Mouse (Mus musculus) macrophage (primary cell): ENCODE data around the gene Slc28a1. TPM values are rescaled to one million over a fixed set of nuclear protein-coding genes. Genes with fewer than 3 reads are reported as not detected.
"Not testable (repeated sequence)": the region's sequence is repeated elsewhere in the genome, so short reads cannot be mapped to it uniquely, and the experiment has no call there.

Experiments used
- H3K27ac ChIP-seq: fragments of 350-480 bp; formaldehyde crosslinking; 2 replicates; pipeline ENCODE4 v1.9.0; 2021
- H3K36me3 ChIP-seq: fragments of 350-480 bp; formaldehyde crosslinking; 2 replicates; pipeline ENCODE4 v1.9.0; 2021; ENCODE audit errors: inconsistent target
- H3K4me3 ChIP-seq: fragments of 350-480 bp; formaldehyde crosslinking; 2 replicates; pipeline ENCODE4 v1.9.0; 2021; ENCODE audit errors: inconsistent target
- H3K79me2 ChIP-seq: fragments of 350-480 bp; formaldehyde crosslinking; 2 replicates; pipeline ENCODE4 v1.9.0; 2021; ENCODE audit errors: inconsistent target
- WGBS: methylation state at CpG from one replicate; pipeline ENCODE4 v1.1.7; 2026; ENCODE audit warnings: inconsistent platforms; ENCODE audit not compliant: missing documents; 5-methylcytosine and 5-hydroxymethylcytosine counted together
- polyA plus RNA-seq: library from polyadenylated mRNA; stranded (reverse); fragments of 250-400 nt; gene quantifications from 3 replicates; pipeline ENCODE4 v1.2.4, GENCODE M21; 2018; ENCODE audit warnings: inconsistent platforms

Gene Slc28a1
- polyA plus RNA-seq, 1 experiment from 2014 or later, result not detected

GRCm38 (mm10) chr7:81167124-81167523 is 52.5 kb downstream of the Slc28a1 start:
- WGBS, result 25% methylated on average over 3 of the region's 3 CpGs
- no peak overlapping the region for H3K27ac ChIP-seq

GRCm38 (mm10) chr7:81169351-81169750 is 54.8 kb downstream of the Slc28a1 start:
- WGBS, result 92% methylated on average over 7 of the region's 7 CpGs

More at GRCm38 (mm10) chr7:81167124-81167523, 52.5 kb downstream of the Slc28a1 start:
- Histone ChIP-seq H3K36me3 (no peaks in the 10 kb centered on the region), H3K4me3 (no peak overlapping the region), H3K79me2 (no peaks in the 10 kb centered on the region)

GRCm38 (mm10) chr7:81173931-81174330 is 59.3 kb downstream of the Slc28a1 start:
- Histone ChIP-seq H3K4me3 (no peak overlapping the region), H3K36me3 (no peaks in the 10 kb centered on the region), H3K27ac (no peak overlapping the region), H3K79me2 (no peaks in the 10 kb centered on the region)
- 94% methylated on average over 1 of the region's 2 CpGs for WGBS

More at GRCm38 (mm10) chr7:81169351-81169750, 54.8 kb downstream of the Slc28a1 start:
- H3K27ac ChIP-seq, result no peak overlapping the region
- no peaks in the 10 kb centered on the region for H3K36me3 ChIP-seq
- no peaks in the 10 kb centered on the region for H3K79me2 ChIP-seq
- no peak overlapping the region for H3K4me3 ChIP-seq

GRCm38 (mm10) chr7:81174654-81175053 is 60.1 kb downstream of the Slc28a1 start:
- Histone ChIP-seq H3K4me3 (no peak overlapping the region), H3K36me3 (no peaks in the 10 kb centered on the region), H3K79me2 (no peaks in the 10 kb centered on the region), H3K27ac (no peak overlapping the region)
- 90% methylated on average over 5 of the region's 5 CpGs for WGBS

GRCm38 (mm10) chr7:81176187-81176769 is 61.7 kb downstream of the Slc28a1 start:
- Histone ChIP-seq H3K79me2 (no peaks in the 10 kb centered on the region), H3K36me3 (no peaks in the 10 kb centered on the region), H3K27ac (no peak overlapping the region), H3K4me3 (no peak overlapping the region)
- 77% methylated on average over 5 of the region's 5 CpGs for WGBS

GRCm38 (mm10) chr7:81179494-81179893 is 64.9 kb downstream of the Slc28a1 start:
- no peaks in the 10 kb centered on the region for H3K79me2 ChIP-seq
- 41% methylated on average over 4 of the region's 5 CpGs for WGBS
- no peaks in the 10 kb centered on the region for H3K36me3 ChIP-seq
- no peak overlapping the region for H3K27ac ChIP-seq
- H3K4me3 ChIP-seq, result no peak overlapping the region

GRCm38 (mm10) chr7:81182492-81183175 is 68.0 kb downstream of the Slc28a1 start:
- Histone ChIP-seq H3K4me3 (no peak overlapping the region), H3K36me3 (no peaks in the 10 kb centered on the region), H3K27ac (peak overlapping the region; percentile 49), H3K79me2 (no peaks in the 10 kb centered on the region)
- 84% methylated on average over 10 of the region's 10 CpGs for WGBS

GRCm38 (mm10) chr7:81183181-81183580 is 68.6 kb downstream of the Slc28a1 start:
- no peaks in the 10 kb centered on the region for H3K79me2 ChIP-seq
- H3K4me3 ChIP-seq, result no peak overlapping the region
- H3K36me3 ChIP-seq, result no peaks in the 10 kb centered on the region
- H3K27ac ChIP-seq, result peak overlapping the region; percentile 49

- Histone ChIP-seq H3K27ac (no peak overlapping the region), H3K79me2 (no peaks in the 10 kb centered on the region), H3K36me3 (no peaks in the 10 kb centered on the region), H3K4me3 (no peak overlapping the region)
- 92% methylated on average over 2 of the region's 2 CpGs for WGBS
Measured at GRCm38 (mm10) chr7:81184136-81184535, 69.5 kb downstream of the Slc28a1 start.

GRCm38 (mm10) chr7:81184651-81185050 is 70.1 kb downstream of the Slc28a1 start:
- no peak overlapping the region for H3K4me3 ChIP-seq
- 100% methylated on average over 1 of the region's 1 CpGs for WGBS
- H3K27ac ChIP-seq, result no peak overlapping the region
- no peaks in the 10 kb centered on the region for H3K36me3 ChIP-seq
- no peaks in the 10 kb centered on the region for H3K79me2 ChIP-seq

GRCm38 (mm10) chr7:81186036-81186435 is 71.4 kb downstream of the Slc28a1 start:
- not testable (repeated sequence) for H3K4me3 ChIP-seq, H3K36me3 ChIP-seq, H3K79me2 ChIP-seq, H3K27ac ChIP-seq

- 84% methylated on average over 9 of the region's 9 CpGs for WGBS
- no peaks in the 10 kb centered on the region for H3K36me3 ChIP-seq
- no peak overlapping the region for H3K4me3 ChIP-seq
- H3K79me2 ChIP-seq, result no peaks in the 10 kb centered on the region
- no peak overlapping the region for H3K27ac ChIP-seq
Measured at GRCm38 (mm10) chr7:81189180-81189579, 74.6 kb downstream of the Slc28a1 start.

- 37% methylated on average over 4 of the region's 4 CpGs for WGBS
- no peak overlapping the region for H3K27ac ChIP-seq
- no peaks in the 10 kb centered on the region for H3K79me2 ChIP-seq
- no peaks in the 10 kb centered on the region for H3K36me3 ChIP-seq
- no peak overlapping the region for H3K4me3 ChIP-seq
Measured at GRCm38 (mm10) chr7:81195509-81195908, 80.9 kb downstream of the Slc28a1 start.

GRCm38 (mm10) chr7:81196796-81197195 is 82.2 kb downstream of the Slc28a1 start:
- H3K79me2 ChIP-seq, result no peaks in the 10 kb centered on the region

GRCm38 (mm10) chr7:81198538-81198937 is 83.9 kb downstream of the Slc28a1 start:
- 81% methylated on average over 4 of the region's 4 CpGs for WGBS
- Histone ChIP-seq H3K4me3 (no peak overlapping the region), H3K36me3 (no peaks in the 10 kb centered on the region)

More at GRCm38 (mm10) chr7:81196796-81197195, 82.2 kb downstream of the Slc28a1 start:
- Histone ChIP-seq H3K27ac (no peak overlapping the region), H3K4me3 (no peak overlapping the region), H3K36me3 (no peaks in the 10 kb centered on the region)
- 68% methylated on average over 3 of the region's 3 CpGs for WGBS

More at GRCm38 (mm10) chr7:81198538-81198937, 83.9 kb downstream of the Slc28a1 start:
- H3K79me2 ChIP-seq, result no peaks in the 10 kb centered on the region
- no peak overlapping the region for H3K27ac ChIP-seq
